Mouse (Mus musculus): ENCODE measurements around the gene Lingo2. TPM values are rescaled to one million over a fixed set of nuclear protein-coding genes. Genes with fewer than 3 reads are reported as not detected.

Gene Lingo2
- total and polyA plus RNA-seq, 3 experiments: not detected

DNA sequence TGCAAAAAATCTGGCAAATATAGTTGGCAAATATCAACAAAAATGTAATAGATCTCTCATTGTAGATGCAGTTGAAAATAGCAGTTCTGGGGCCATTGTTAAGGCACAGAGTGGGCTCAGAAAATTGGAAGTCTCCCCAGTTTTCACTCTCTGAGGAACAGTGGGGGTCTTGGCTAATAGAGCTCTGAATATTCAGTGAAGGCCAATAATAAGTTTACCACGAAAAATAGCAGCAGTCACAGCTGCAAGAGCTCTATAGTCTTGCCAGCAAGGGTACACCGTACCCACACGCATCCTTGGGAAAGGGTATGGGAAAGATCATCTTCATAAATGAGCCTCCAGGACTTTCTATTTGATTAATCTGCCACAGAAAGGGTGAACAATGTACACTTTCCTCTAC lies 375.3 kb downstream of the Lingo2 start:
- Histone ChIP-seq H3K27me3 (ENCODE audit: control insufficient read depth in 1 of 2, insufficient read depth in 2 of 2, low read length in 2 of 2) (no peaks in the 10 kb centered on the region), H3K79me2 (ENCODE audit: control insufficient read depth, insufficient read depth, low read length, poor library complexity) (no peaks in the 10 kb centered on the region), H3K36me3 (ENCODE audit: control insufficient read depth in 1 of 2, insufficient read depth in 2 of 2, low read length in 2 of 2) (no peaks in the 10 kb centered on the region), H3K9ac (ENCODE audit: control insufficient read depth, low read depth, low read length, poor library complexity, severe bottlenecking) (no peak overlapping the region), H3K9me3 (replicated peaks; ENCODE audit: insufficient read depth, low read length) (no peaks in the 10 kb centered on the region), H3K27ac (ENCODE audit: control insufficient read depth, low read depth, low read length) (no peak overlapping the region), H3K4me1 (ENCODE audit: control insufficient read depth in 1 of 2, insufficient read depth in 2 of 2, low read length in 2 of 2) (no peaks in the 10 kb centered on the region), H3K4me3 (ENCODE audit: control insufficient read depth in 1 of 2, insufficient read depth in 1 of 2, low read depth in 2 of 2, low read length in 2 of 2) (no peak overlapping the region)
- no peak for DNase-seq (ENCODE audit: low read depth, low spot score)
- TF ChIP-seq ZC3H11A (IDR thresholded peaks at IDR 0.05; ENCODE audit: low read depth, low read length) (no peak), CHD2 (IDR thresholded peaks at IDR 0.05; ENCODE audit: low read length) (no peak), ZKSCAN1 (IDR thresholded peaks at IDR 0.05; ENCODE audit: low read depth, low read length) (no peak), ZMIZ1 (IDR thresholded peaks at IDR 0.05; ENCODE audit: low read depth, low read length) (no peak), EP300 (IDR thresholded peaks at IDR 0.05; ENCODE audit: low read depth in 1 of 2, low read length in 2 of 2) (no peak), E2F4 (IDR thresholded peaks at IDR 0.05; ENCODE audit: borderline replicate concordance, low read depth, low read length) (no peak), TBP (IDR thresholded peaks at IDR 0.05; ENCODE audit: low read depth, low read length) (no peak), GABPA (IDR thresholded peaks at IDR 0.05; ENCODE audit: low read depth, low read length) (no peak), USF1 (IDR thresholded peaks at IDR 0.05; ENCODE audit: low read depth, low read length) (no peak), MYB (IDR thresholded peaks at IDR 0.05; ENCODE audit: low read depth, low read length) (no peak), MAFK (IDR thresholded peaks at IDR 0.05; ENCODE audit: borderline replicate concordance, low read depth, low read length) (no peak), ZNF384 (IDR thresholded peaks at IDR 0.05; ENCODE audit: low read depth, low read length) (no peak)

GRCm38 (mm10) chr4:36566544-36566943 lies 385.0 kb downstream of the Lingo2 start:
- H3K9me3 ChIP-seq (replicated peaks; ENCODE audit: insufficient read depth, low read length): no peaks in the 10 kb centered on the region
- DNase-seq (ENCODE audit: low read depth, low spot score): peak; percentile 1
- H3K27me3 ChIP-seq (ENCODE audit: control insufficient read depth in 1 of 2, insufficient read depth in 2 of 2, low read length in 2 of 2): no peaks in the 10 kb centered on the region
- no peaks in the 10 kb centered on the region for H3K4me1 ChIP-seq (ENCODE audit: control insufficient read depth in 1 of 2, insufficient read depth in 2 of 2, low read length in 2 of 2)
- H3K36me3 ChIP-seq (ENCODE audit: control insufficient read depth in 1 of 2, insufficient read depth in 2 of 2, low read length in 2 of 2): no peaks in the 10 kb centered on the region
- TF ChIP-seq GABPA (IDR thresholded peaks at IDR 0.05; ENCODE audit: low read depth, low read length): no peak
- no peak for TF ChIP-seq MXI1 (IDR thresholded peaks at IDR 0.05; ENCODE audit: low read depth, low read length)
- no peak for TF ChIP-seq TAL1 (IDR thresholded peaks at IDR 0.05; ENCODE audit: low read length)
- no peak for TF ChIP-seq POLR2AphosphoS5 (IDR thresholded peaks at IDR 0.05; ENCODE audit: borderline replicate concordance, low read depth, low read length)
- TF ChIP-seq MAZ (IDR thresholded peaks at IDR 0.05; ENCODE audit: low read depth, low read length): no peak
- no peak; the same call in 1 of the 2 replicates for TF ChIP-seq ZNF384 (IDR thresholded peaks at IDR 0.05; ENCODE audit: low read depth, low read length)
- TF ChIP-seq TBP (IDR thresholded peaks at IDR 0.05; ENCODE audit: low read depth, low read length): no peak
- TF ChIP-seq USF2 (IDR thresholded peaks at IDR 0.05; ENCODE audit: borderline replicate concordance in 1 of 2, insufficient read depth in 1 of 2, low read depth in 1 of 2, low read length in 2 of 2): no peak
- no peak for TF ChIP-seq MYB (IDR thresholded peaks at IDR 0.05; ENCODE audit: low read depth, low read length)
- no peak for TF ChIP-seq HCFC1 (IDR thresholded peaks at IDR 0.05; ENCODE audit: low read depth, low read length)
- no peak for TF ChIP-seq ELF1 (IDR thresholded peaks at IDR 0.05; ENCODE audit: low read depth, low read length)
- no peak for TF ChIP-seq E2F4 (IDR thresholded peaks at IDR 0.05; ENCODE audit: borderline replicate concordance, low read depth, low read length)
- no peak for TF ChIP-seq CHD2 (IDR thresholded peaks at IDR 0.05; ENCODE audit: low read length)
- no peaks in the 10 kb centered on the region for H3K79me2 ChIP-seq (ENCODE audit: control insufficient read depth, insufficient read depth, low read length, poor library complexity)
- H3K9ac ChIP-seq (ENCODE audit: control insufficient read depth, low read depth, low read length, poor library complexity, severe bottlenecking): no peak overlapping the region
- H3K4me3 ChIP-seq (ENCODE audit: control insufficient read depth in 1 of 2, insufficient read depth in 1 of 2, low read depth in 2 of 2, low read length in 2 of 2): no peak overlapping the region
- H3K27ac ChIP-seq (ENCODE audit: control insufficient read depth, low read depth, low read length): no peak overlapping the region

All from MEL (cell line).